Mouse (Mus musculus) myocyte (in vitro differentiated cells): ENCODE measurements at regions not wholly inside any gene's neighbourhood (a gene's known extent, or its start where the extent isn't known, plus 50 kb on each side); places are given as distances from the start of the nearest gene placed in this dataset.

Experiments used
- H3K27me3 ChIP-seq: one replicate; pipeline ENCODE4 v1.6.1; 2011; ENCODE audit not compliant: control insufficient read depth, insufficient read depth, insufficient read length
- H3K36me3 ChIP-seq: one replicate; pipeline ENCODE4 v1.6.1; 2011; ENCODE audit not compliant: control insufficient read depth, insufficient read depth
- H3K4me2 ChIP-seq: one replicate; pipeline ENCODE4 v1.6.1; 2011; ENCODE audit warnings: low read depth, control low read depth
- H3K4me3 ChIP-seq: one replicate; pipeline ENCODE4 v1.5.1; 2011; ENCODE audit warnings: mild to moderate bottlenecking, control low read depth, moderate library complexity
- H3K79me2 ChIP-seq: one replicate; pipeline ENCODE4 v1.6.1; 2011; ENCODE audit not compliant: control insufficient read depth, insufficient read depth
- H3ac ChIP-seq: one replicate; pipeline ENCODE4 v1.6.1; 2011; ENCODE audit not compliant: control insufficient read depth, insufficient read length
- CEBPB ChIP-seq: IDR thresholded peaks from 2 replicates; pipeline ENCODE4 v1.6.1; 2011; ENCODE audit warnings: mild to moderate bottlenecking, moderate library complexity; ENCODE audit not compliant: poor library complexity, insufficient read depth, severe bottlenecking
- E2F4 ChIP-seq: IDR thresholded peaks from one replicate; pipeline ENCODE4 v1.6.1; 2011; ENCODE audit warnings: mild to moderate bottlenecking, control low read depth, moderate library complexity; ENCODE audit not compliant: insufficient read depth
- MAX ChIP-seq: IDR thresholded peaks from one replicate; pipeline ENCODE4 v1.6.1; 2011; ENCODE audit warnings: low read depth, mild to moderate bottlenecking, control low read depth
- MYOD1 ChIP-seq, 3 experiments: IDR thresholded peaks; one replicate each; pipeline ENCODE4 v1.6.1; 2011; ENCODE audit warnings: control low read depth in 2 of 3, low read depth in 2 of 3, mild to moderate bottlenecking in 2 of 3, moderate library complexity in 1 of 3; ENCODE audit not compliant: insufficient read length in 2 of 3, control insufficient read depth in 1 of 3
- MYOG ChIP-seq, 3 experiments: IDR thresholded peaks; one replicate each; pipeline ENCODE4 v1.6.1; 2011; ENCODE audit warnings: control low read depth in 2 of 3, low read depth in 2 of 3, mild to moderate bottlenecking in 2 of 3; ENCODE audit not compliant: insufficient read length in 2 of 3, control insufficient read depth in 1 of 3, insufficient read depth in 1 of 3
- POLR2A ChIP-seq: IDR thresholded peaks from one replicate; pipeline ENCODE4 v1.6.1; 2011; ENCODE audit warnings: low read depth, mild to moderate bottlenecking, control low read depth, moderate library complexity; ENCODE audit not compliant: insufficient read length
- POLR2AphosphoS2 ChIP-seq: IDR thresholded peaks from one replicate; pipeline ENCODE4 v1.6.1; 2011; ENCODE audit warnings: low read depth, control low read depth; ENCODE audit not compliant: insufficient read length
- REST ChIP-seq: IDR thresholded peaks from one replicate; pipeline ENCODE4 v1.6.1; 2011; ENCODE audit warnings: mild to moderate bottlenecking, control low read depth, moderate library complexity; ENCODE audit not compliant: insufficient read depth, insufficient read length
- SRF ChIP-seq: IDR thresholded peaks from one replicate; pipeline ENCODE4 v1.6.1; 2011; ENCODE audit warnings: low read depth; ENCODE audit not compliant: control insufficient read depth, insufficient read length
- TCF12 ChIP-seq: IDR thresholded peaks from one replicate; pipeline ENCODE4 v1.6.1; 2011; ENCODE audit warnings: mild to moderate bottlenecking, control low read depth; ENCODE audit not compliant: poor library complexity, insufficient read depth, severe bottlenecking
- TCF3 ChIP-seq: IDR thresholded peaks from one replicate; pipeline ENCODE4 v1.6.1; 2011; ENCODE audit warnings: low read depth, control low read depth; ENCODE audit not compliant: insufficient read length
- USF1 ChIP-seq: IDR thresholded peaks from one replicate; pipeline ENCODE4 v1.6.1; 2011; ENCODE audit warnings: low read depth, mild to moderate bottlenecking, control low read depth, moderate library complexity

GRCm38 (mm10) chr3:133874383-133874782 lies 329.4 kb upstream of the Tet2 start:
- H3K4me2 ChIP-seq, result no peak overlapping the region
- H3K79me2 ChIP-seq, result no peaks in the 10 kb centered on the region
- H3K36me3 ChIP-seq, result no peaks in the 10 kb centered on the region
- no peak overlapping the region for H3K4me3 ChIP-seq
- no peaks in the 10 kb centered on the region for H3K27me3 ChIP-seq
- TF ChIP-seq SRF (no peak), POLR2AphosphoS2 (no peak), MYOD1 (IDR thresholded peaks at IDR 0.05; ENCODE audit: control insufficient read depth in 1 of 3, insufficient read length in 2 of 3, low read depth in 2 of 3) (no peak), CEBPB (no peak), USF1 (no peak), MYOG (IDR thresholded peaks at IDR 0.05; ENCODE audit: control insufficient read depth in 1 of 3, insufficient read depth in 1 of 3, insufficient read length in 2 of 3, low read depth in 2 of 3) (no peak), POLR2A (no peak), MAX (no peak), REST (no peak), TCF12 (no peak), TCF3 (no peak), E2F4 (no peak)
- H3ac ChIP-seq, result no peak overlapping the region

- H3K79me2 ChIP-seq, result no peaks in the 10 kb centered on the region
These were observed 331.6 kb upstream of the Tet2 start for GRCm38 (mm10) chr3:133876439-133877072.

GRCm38 (mm10) chr3:133877310-133877709 lies 332.4 kb upstream of the Tet2 start:
- TF ChIP-seq POLR2AphosphoS2 (no peak), REST (no peak), CEBPB (no peak), TCF3 (no peak), USF1 (no peak)
- no peaks in the 10 kb centered on the region for H3K27me3 ChIP-seq
- H3K4me3 ChIP-seq, result no peak overlapping the region
- no peaks in the 10 kb centered on the region for H3K36me3 ChIP-seq
- no peak overlapping the region for H3ac ChIP-seq
- no peak overlapping the region for H3K4me2 ChIP-seq
- no peaks in the 10 kb centered on the region for H3K79me2 ChIP-seq

More at GRCm38 (mm10) chr3:133876439-133877072, 331.6 kb upstream of the Tet2 start:
- Histone ChIP-seq H3K4me2 (no peak overlapping the region), H3K27me3 (no peaks in the 10 kb centered on the region), H3K4me3 (no peak overlapping the region), H3ac (no peak overlapping the region), H3K36me3 (no peaks in the 10 kb centered on the region)
- TF ChIP-seq POLR2A, result no peak
- TF ChIP-seq REST, result no peak
- no peak for TF ChIP-seq TCF3
- TF ChIP-seq POLR2AphosphoS2, result no peak
- no peak for TF ChIP-seq TCF12
- TF ChIP-seq CEBPB, result no peak
- TF ChIP-seq SRF, result no peak
- TF ChIP-seq USF1, result no peak
- no peak for TF ChIP-seq MYOD1 (IDR thresholded peaks at IDR 0.05; ENCODE audit: control insufficient read depth in 1 of 3, insufficient read length in 2 of 3, low read depth in 2 of 3)
- TF ChIP-seq MAX, result no peak
- TF ChIP-seq E2F4, result no peak
- TF ChIP-seq MYOG (IDR thresholded peaks at IDR 0.05; ENCODE audit: control insufficient read depth in 1 of 3, insufficient read depth in 1 of 3, insufficient read length in 2 of 3, low read depth in 2 of 3), result no peak

GRCm38 (mm10) chr3:133880626-133881025 lies 335.7 kb upstream of the Tet2 start:
- no peak overlapping the region for H3K4me3 ChIP-seq
- no peaks in the 10 kb centered on the region for H3K79me2 ChIP-seq
- TF ChIP-seq E2F4 (no peak), MYOG (IDR thresholded peaks at IDR 0.05; ENCODE audit: control insufficient read depth in 1 of 3, insufficient read depth in 1 of 3, insufficient read length in 2 of 3, low read depth in 2 of 3) (no peak), POLR2AphosphoS2 (no peak)
- no peaks in the 10 kb centered on the region for H3K27me3 ChIP-seq
- H3K36me3 ChIP-seq, result no peaks in the 10 kb centered on the region
- no peak overlapping the region for H3ac ChIP-seq
- H3K4me2 ChIP-seq, result no peak overlapping the region

GRCm38 (mm10) chr3:133901931-133902330 lies 334.4 kb upstream of the Cxxc4 start:
- Histone ChIP-seq H3K36me3 (no peaks in the 10 kb centered on the region), H3ac (no peak overlapping the region), H3K4me2 (no peak overlapping the region), H3K4me3 (no peak overlapping the region), H3K79me2 (no peaks in the 10 kb centered on the region), H3K27me3 (no peaks in the 10 kb centered on the region)
- TF ChIP-seq POLR2AphosphoS2 (no peak), REST (no peak), TCF3 (no peak), TCF12 (no peak), MAX (no peak), MYOG (IDR thresholded peaks at IDR 0.05; ENCODE audit: control insufficient read depth in 1 of 3, insufficient read depth in 1 of 3, insufficient read length in 2 of 3, low read depth in 2 of 3) (no peak), POLR2A (no peak), CEBPB (no peak), E2F4 (no peak), MYOD1 (IDR thresholded peaks at IDR 0.05; ENCODE audit: control insufficient read depth in 1 of 3, insufficient read length in 2 of 3, low read depth in 2 of 3) (no peak), USF1 (no peak), SRF (no peak)
